Mouse (Mus musculus): ENCODE measurements around the gene Gpr45. TPM values are rescaled to one million over a fixed set of nuclear protein-coding genes. Genes with fewer than 3 reads are reported as not detected.

Gpr45 gene
- polyA plus RNA-seq, 1 experiment from 2014 or later = 2.3 TPM

GRCm38 (mm10) chr1:43036014-43036413 lies 83.3 kb downstream of the Gpr45 start:
- no peaks in the 10 kb centered on the region for H3K9me3 ChIP-seq (ENCODE audit: control insufficient read depth)
- WGBS = 91% methylated on average over 7 of the region's 7 CpGs
- ATAC-seq = no peak
- no peaks in the 10 kb centered on the region for H3K4me1 ChIP-seq (replicated peaks; ENCODE audit: control insufficient read depth, insufficient read depth, low read length)
- H3K36me3 ChIP-seq (ENCODE audit: control insufficient read depth, insufficient read depth) = no peaks in the 10 kb centered on the region
- TF ChIP-seq CTCF (IDR thresholded peaks at IDR 0.05; ENCODE audit: low read depth) = no peak
- no peak overlapping the region for H3K4me3 ChIP-seq (ENCODE audit: low read depth, low read length)
- H3K27ac ChIP-seq (ENCODE audit: low read depth, low read length) = no peak overlapping the region
- no peak overlapping the region for H3K4me2 ChIP-seq (replicated peaks; ENCODE audit: low read depth)
- H3K27me3 ChIP-seq (replicated peaks; ENCODE audit: control insufficient read depth, insufficient read depth, low read length) = no peaks in the 10 kb centered on the region
- H3K9ac ChIP-seq (ENCODE audit: low read depth, low read length) = no peak overlapping the region

- Histone ChIP-seq H3K4me1 (replicated peaks; ENCODE audit: control insufficient read depth, insufficient read depth, low read length) (no peaks in the 10 kb centered on the region), H3K9ac (ENCODE audit: low read depth, low read length) (no peak overlapping the region), H3K36me3 (ENCODE audit: control insufficient read depth, insufficient read depth) (no peaks in the 10 kb centered on the region), H3K27ac (ENCODE audit: low read depth, low read length) (no peak overlapping the region), H3K4me2 (replicated peaks; ENCODE audit: low read depth) (no peak overlapping the region), H3K4me3 (ENCODE audit: low read depth, low read length) (no peak overlapping the region), H3K27me3 (replicated peaks; ENCODE audit: control insufficient read depth, insufficient read depth, low read length) (no peaks in the 10 kb centered on the region), H3K9me3 (ENCODE audit: control insufficient read depth) (no peaks in the 10 kb centered on the region)
- no peak for TF ChIP-seq CTCF (IDR thresholded peaks at IDR 0.05; ENCODE audit: low read depth)
- WGBS = 36% methylated on average over 6 of the region's 6 CpGs
- ATAC-seq = no peak
These were observed 89.6 kb downstream of the Gpr45 start for GRCm38 (mm10) chr1:43042271-43042670.

- Histone ChIP-seq H3K4me2 (replicated peaks; ENCODE audit: low read depth) (no peak overlapping the region), H3K9me3 (ENCODE audit: control insufficient read depth) (no peaks in the 10 kb centered on the region), H3K4me3 (ENCODE audit: low read depth, low read length) (no peak overlapping the region), H3K27me3 (replicated peaks; ENCODE audit: control insufficient read depth, insufficient read depth, low read length) (no peaks in the 10 kb centered on the region), H3K4me1 (replicated peaks; ENCODE audit: control insufficient read depth, insufficient read depth, low read length) (no peaks in the 10 kb centered on the region), H3K27ac (ENCODE audit: low read depth, low read length) (no peak overlapping the region), H3K36me3 (ENCODE audit: control insufficient read depth, insufficient read depth) (peaks cover 11% of the 10 kb centered on the region; the same call in 1 of the 2 replicates), H3K9ac (ENCODE audit: low read depth, low read length) (no peak overlapping the region)
- WGBS = 73% methylated on average over 14 of the region's 14 CpGs
- ATAC-seq = no peak
- no peak for TF ChIP-seq CTCF (IDR thresholded peaks at IDR 0.05; ENCODE audit: low read depth)
These were observed 92.7 kb downstream of the Gpr45 start for GRCm38 (mm10) chr1:43045204-43045982.

- H3K4me3 ChIP-seq (ENCODE audit: low read depth, low read length) = no peak overlapping the region
- H3K4me1 ChIP-seq (replicated peaks; ENCODE audit: control insufficient read depth, insufficient read depth, low read length) = no peaks in the 10 kb centered on the region
- WGBS = 72% methylated on average over 2 of the region's 2 CpGs
- H3K27ac ChIP-seq (ENCODE audit: low read depth, low read length) = no peak overlapping the region
- H3K9ac ChIP-seq (ENCODE audit: low read depth, low read length) = no peak overlapping the region
- peaks cover 27% of the 10 kb centered on the region; the same call in 1 of the 2 replicates for H3K36me3 ChIP-seq (ENCODE audit: control insufficient read depth, insufficient read depth)
- no peak for ATAC-seq
- H3K4me2 ChIP-seq (replicated peaks; ENCODE audit: low read depth) = no peak overlapping the region
- TF ChIP-seq CTCF (IDR thresholded peaks at IDR 0.05; ENCODE audit: low read depth) = no peak
- no peaks in the 10 kb centered on the region for H3K27me3 ChIP-seq (replicated peaks; ENCODE audit: control insufficient read depth, insufficient read depth, low read length)
- H3K9me3 ChIP-seq (ENCODE audit: control insufficient read depth) = no peaks in the 10 kb centered on the region
These were observed 94.3 kb downstream of the Gpr45 start for GRCm38 (mm10) chr1:43046990-43047389.

- Histone ChIP-seq H3K4me1 (replicated peaks; ENCODE audit: control insufficient read depth, insufficient read depth, low read length) (no peaks in the 10 kb centered on the region), H3K4me2 (replicated peaks; ENCODE audit: low read depth) (no peak overlapping the region), H3K27me3 (replicated peaks; ENCODE audit: control insufficient read depth, insufficient read depth, low read length) (no peaks in the 10 kb centered on the region), H3K27ac (ENCODE audit: low read depth, low read length) (no peak overlapping the region), H3K9me3 (ENCODE audit: control insufficient read depth) (no peaks in the 10 kb centered on the region), H3K36me3 (ENCODE audit: control insufficient read depth, insufficient read depth) (peaks cover 35% of the 10 kb centered on the region; the same call in 1 of the 2 replicates), H3K4me3 (ENCODE audit: low read depth, low read length) (no peak overlapping the region), H3K9ac (ENCODE audit: low read depth, low read length) (no peak overlapping the region)
- ATAC-seq = no peak
- no peak for TF ChIP-seq CTCF (IDR thresholded peaks at IDR 0.05; ENCODE audit: low read depth)
- WGBS = 85% methylated on average over 10 of the region's 10 CpGs
These were observed 95.1 kb downstream of the Gpr45 start for GRCm38 (mm10) chr1:43047811-43048210.

GRCm38 (mm10) chr1:43051903-43052302 lies 99.2 kb downstream of the Gpr45 start:
- 93% methylated on average over 5 of the region's 5 CpGs for WGBS
- ATAC-seq = no peak
- Histone ChIP-seq H3K36me3 (ENCODE audit: control insufficient read depth, insufficient read depth) (peaks cover 67% of the 10 kb centered on the region), H3K4me1 (replicated peaks; ENCODE audit: control insufficient read depth, insufficient read depth, low read length) (no peaks in the 10 kb centered on the region), H3K4me3 (ENCODE audit: low read depth, low read length) (no peak overlapping the region), H3K27ac (ENCODE audit: low read depth, low read length) (no peak overlapping the region), H3K27me3 (replicated peaks; ENCODE audit: control insufficient read depth, insufficient read depth, low read length) (no peaks in the 10 kb centered on the region), H3K9ac (ENCODE audit: low read depth, low read length) (no peak overlapping the region), H3K9me3 (ENCODE audit: control insufficient read depth) (no peaks in the 10 kb centered on the region), H3K4me2 (replicated peaks; ENCODE audit: low read depth) (no peak overlapping the region)
- peak; percentile 40 for TF ChIP-seq CTCF (IDR thresholded peaks at IDR 0.05; ENCODE audit: low read depth)
